Mouse (Mus musculus): ENCODE measurements around the gene Zfp580.
"Not testable (repeated sequence)": the region's sequence is repeated elsewhere in the genome, so short reads cannot be mapped to it uniquely, and the experiment has no call there.

Gene Zfp580

DNA sequence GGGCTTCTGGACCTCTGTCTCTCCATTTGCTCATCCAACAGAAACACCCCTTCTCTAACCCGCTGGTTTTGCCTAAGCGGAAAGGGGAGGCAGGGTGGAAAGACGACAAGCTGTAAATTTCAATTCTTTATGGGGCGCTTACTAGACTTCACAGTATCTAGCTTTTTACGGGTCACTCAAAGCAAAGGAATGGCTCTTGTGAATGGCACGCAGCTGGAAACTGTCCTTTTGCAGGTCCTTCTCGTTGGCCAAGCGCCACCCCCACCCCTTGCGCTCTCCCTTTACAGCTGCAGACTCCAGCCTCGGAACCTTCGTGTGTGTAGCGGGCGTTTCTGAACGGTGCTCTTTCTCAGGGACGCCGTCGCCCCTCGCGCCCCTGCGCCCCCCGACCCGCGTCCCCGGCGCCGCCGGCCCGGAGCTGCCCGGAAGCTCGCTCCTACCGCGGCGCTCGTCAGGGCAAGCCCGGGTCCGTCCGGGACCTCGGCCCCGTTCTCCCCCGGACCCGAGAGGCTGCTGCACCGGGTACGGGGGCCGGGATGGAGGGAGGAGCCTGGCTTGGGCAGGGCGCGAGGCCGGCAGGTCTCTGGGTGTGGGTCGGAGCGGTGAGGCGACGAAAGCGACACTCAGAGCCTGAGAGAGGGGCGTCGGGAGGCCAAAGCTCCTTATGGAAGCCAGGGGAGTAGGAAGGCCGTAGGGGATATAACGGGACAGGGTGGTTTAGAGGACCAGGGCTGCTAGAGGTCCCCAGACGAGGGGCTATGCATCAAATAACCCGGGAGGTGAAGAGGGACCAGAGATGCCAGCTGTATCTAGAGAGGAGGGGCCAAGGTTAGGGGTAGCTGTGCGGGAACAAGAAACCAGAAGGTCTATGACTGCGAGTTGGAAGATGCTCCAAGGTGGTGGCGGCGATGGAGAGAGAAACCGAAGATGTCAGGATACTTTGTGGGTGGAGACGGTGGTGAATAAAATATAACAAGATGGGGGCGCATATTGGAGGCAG lies at the start of gene Zfp580:
TSS of gene Zfp580 (plus strand) at position 346 of the 1,000 bp plus-strand sequence.
- peak; percentile 76 for DNase-seq (ENCODE audit: low read depth)

DNA sequence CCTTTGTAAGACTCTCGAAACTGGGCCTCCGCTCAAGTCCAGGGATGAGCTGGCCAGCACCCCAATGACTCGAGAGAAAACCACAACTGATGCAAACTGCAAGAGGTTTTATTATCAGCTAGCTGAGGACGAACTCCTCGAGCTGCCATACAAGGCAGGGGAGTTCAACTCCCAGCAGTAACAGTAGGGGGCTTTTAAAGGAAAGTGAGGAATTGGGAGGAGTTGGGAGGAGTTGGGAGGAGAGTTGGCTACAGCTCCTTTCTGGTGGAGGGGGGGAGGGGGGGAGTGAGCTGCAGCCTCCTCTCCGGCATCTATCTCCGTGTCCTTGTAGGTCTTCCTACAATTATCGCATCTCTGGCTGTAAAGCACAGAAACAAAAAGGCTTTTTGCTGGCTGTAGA lies 48.5 kb upstream of the Zfp580 start:
- not testable (repeated sequence) for DNase-seq (ENCODE audit: low read depth)

DNA sequence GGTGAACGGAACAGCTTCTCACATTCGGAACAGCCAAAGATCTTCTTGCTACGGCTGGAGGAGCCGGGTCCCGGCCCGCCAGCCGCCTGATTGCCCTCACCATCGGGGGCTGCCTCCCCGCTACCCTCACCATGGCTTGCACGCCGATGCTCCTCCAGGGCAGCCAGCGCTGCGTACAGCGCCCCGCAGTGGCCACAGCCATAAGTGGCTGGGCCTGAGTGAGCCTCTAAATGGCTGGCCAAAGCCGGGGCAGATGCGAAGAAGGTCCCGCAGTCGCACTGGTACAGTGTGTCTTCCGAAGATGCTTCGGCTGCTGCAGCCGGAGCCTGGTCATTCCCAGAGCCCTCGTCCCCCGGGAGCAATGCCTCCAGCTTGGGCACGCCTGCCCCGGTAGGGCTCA lies 43.1 kb upstream of the Zfp580 start:
- no peak for DNase-seq (ENCODE audit: low read depth)

DNA sequence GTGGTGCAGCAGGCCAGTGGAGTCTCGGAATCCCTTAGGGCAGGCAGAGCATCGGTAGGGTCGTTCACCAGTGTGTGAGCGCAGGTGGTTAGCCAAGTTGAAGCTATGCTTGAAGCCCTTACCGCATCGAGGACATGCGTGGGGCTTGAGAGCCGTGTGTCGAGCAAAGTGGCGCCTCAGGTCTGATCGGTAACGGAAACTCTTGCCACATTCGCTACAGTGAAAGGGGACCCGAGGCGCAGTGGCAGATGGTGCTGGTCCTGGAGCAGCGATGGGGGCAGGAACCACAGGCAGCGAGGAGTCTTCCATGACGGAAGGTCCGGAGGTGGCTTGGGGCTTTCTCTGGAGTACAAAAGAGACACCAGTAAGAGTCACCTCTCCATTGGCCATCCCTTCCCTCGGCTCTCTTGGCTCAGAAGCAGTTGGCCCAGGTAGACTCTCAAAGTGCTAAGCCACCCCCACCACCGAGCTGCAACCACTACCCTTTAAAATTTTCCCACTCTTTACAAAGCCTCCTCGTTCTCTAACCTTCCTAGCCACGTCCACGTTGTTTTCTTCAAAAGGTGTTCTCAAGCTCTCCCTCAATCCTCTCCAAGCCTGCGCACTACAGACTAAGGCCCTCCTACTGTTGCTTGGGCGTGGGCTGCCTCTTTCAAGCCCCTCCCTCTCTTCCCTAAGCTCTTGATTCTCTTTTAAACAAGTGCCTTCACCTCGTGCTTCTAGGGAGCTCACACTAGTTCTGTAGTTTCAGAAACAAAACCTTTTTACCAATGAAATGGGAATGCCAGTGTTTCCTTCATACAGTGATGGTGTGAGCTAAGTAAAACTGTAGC lies 38.4 kb upstream of the Zfp580 start:
- DNase-seq (ENCODE audit: low read depth): no peak

DNA sequence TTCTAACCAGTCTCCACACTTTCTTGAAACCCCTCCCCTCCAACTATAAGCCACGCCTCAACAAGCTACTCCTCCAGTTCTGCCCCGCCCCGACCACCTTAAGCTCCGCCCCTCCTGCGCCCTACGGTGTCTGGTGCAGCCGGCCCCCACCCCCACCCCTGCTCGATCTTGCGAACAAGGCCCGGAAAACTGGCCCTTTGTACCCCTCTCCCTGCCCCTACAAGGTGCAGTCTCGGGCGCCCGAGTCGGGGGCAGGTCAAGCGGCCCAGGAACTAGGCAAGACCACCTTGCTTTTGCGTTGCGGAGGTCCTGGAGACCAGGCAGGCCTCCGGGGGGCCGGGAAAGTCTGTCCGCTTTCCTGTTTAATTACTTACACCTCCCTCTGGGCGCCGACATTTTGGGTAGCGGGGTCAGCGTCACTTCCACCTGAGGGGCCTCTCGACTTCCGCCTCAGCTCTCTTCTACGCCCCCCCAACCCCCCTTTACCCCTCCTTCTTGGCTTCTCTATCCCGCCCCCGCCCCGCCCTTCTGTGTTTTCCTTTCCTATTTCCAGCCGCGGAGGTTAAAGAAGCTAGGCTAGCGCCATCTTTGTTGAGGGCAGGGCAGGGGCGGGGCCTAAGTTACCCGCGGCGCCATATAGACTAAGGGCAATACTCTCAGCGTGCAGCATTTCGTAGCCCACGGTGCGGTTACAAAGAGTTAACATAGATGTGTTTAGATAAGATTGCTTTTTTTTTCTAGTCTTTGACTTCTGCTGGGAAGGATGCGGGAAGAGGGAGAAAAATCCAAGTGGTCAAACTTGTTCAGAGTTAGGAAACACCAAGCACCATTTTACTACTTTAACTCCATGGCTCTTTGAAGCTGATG lies 36.9 kb upstream of the Zfp580 start, which contains the start of the genes Zfp524 and Fiz1:
TSS of gene Zfp524 (plus strand) at position 165 of the 867 bp plus-strand sequence.
TSS of gene Fiz1 (minus strand) at position 447 of the 867 bp plus-strand sequence.
- peak; percentile 99 for DNase-seq (ENCODE audit: low read depth)

DNA sequence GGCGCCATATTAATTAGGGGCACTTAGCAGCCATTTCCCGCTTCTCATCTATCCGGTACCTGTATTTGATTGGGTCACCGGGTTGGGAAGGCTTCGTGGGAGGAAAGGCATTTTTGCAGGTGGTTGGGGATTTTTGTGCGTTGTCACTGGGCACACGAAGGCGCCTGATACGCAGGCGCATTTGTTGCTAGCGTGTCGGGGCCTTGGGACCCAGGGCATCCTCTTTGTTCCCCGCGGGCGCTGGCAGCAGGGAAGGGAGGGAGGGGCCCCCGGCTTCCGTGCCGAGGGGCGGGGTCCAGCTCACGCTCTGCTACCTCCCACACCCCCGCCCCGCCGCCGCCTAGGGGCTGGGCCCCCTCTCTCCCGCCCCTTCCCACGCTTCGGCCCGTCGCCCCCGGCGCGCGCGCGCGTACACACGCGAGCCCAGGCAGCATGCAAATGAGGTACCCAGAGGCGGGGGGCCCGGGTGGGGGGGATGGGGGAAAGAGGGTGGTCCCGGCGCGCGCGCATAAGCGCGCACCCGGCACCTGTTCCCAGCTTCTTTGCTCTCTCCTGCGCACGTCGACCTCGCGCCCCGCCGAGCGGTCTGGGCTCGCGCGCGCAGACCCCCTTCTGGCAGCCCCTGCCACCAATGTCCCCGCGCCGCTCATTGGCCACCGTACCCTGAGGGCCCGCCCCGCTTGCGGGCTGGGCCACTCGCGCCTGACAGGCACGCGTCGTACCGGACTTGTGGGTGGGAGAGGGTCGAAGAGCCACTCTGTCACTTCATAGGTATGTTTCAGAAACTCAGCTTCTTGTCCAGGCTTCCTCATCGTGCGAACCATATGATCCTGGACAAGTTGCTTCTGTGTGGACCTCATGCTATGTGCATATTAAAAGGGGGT lies 36.0 kb upstream of the Zfp580 start, which contains the start of gene Gm44973:
TSS of gene Gm44973 (plus strand) at position 379 of the 884 bp plus-strand sequence.
- peak; percentile 99 for DNase-seq (ENCODE audit: low read depth)

DNA sequence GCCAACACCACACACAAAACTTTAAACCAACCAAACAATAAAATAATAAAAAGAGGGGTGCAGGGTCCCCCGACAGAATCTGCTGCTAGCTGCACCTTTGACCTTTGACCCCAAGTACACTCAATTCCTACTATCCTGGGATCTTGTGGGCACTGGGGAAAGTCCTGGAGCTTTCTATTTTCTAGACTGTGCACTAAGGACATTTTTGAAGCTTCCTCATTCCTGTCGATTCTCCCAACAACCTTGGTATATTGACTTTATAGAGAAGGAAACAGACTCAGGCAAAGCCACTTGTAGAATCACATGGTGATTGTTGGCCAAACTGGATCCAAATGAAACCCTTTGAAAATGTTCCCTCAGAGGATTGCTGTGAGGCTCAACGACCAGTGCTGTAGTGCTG lies 35.3 kb upstream of the Zfp580 start:
- no peak for DNase-seq (ENCODE audit: low read depth)

DNA sequence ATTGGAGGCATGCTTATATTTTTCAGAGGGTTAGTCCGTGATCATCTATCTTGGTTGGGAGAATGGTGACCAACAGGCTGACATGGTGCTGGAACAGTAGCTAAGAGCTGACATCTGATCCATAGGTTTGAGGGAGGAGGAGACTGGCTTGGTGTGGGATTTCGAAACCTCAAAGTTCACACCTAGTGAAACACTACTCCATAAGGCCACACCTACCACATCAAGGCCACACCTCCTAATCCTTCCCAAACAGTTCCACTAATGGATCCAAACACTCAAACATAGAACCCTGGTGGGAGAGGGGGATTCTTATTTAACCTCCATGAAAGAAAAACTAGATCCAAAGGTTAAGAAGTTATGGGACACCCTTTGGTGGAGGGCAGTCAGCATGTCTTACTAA lies 34.4 kb upstream of the Zfp580 start:
- peak; percentile 32 for DNase-seq (ENCODE audit: low read depth)

DNA sequence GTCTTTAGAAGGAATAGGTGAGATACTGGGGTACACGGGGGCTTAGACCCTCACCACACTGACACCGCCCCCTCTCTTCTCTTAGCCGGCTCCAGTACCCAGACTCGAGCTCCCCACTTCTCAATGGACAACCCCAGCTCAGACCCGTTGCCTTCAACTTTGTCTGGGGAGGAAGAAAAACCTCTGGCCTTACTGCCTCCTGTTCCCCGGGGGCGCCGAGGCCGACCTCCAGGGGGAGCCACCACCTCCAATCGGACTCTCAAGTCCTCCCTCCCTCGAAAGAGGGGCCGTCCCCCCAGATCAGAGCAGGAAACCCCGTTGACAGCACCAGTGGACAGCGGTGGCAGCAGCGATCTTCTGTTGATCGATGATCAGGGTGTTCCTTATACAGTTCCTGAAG lies 34.0 kb upstream of the Zfp580 start:
- DNase-seq (ENCODE audit: low read depth): no peak

DNA sequence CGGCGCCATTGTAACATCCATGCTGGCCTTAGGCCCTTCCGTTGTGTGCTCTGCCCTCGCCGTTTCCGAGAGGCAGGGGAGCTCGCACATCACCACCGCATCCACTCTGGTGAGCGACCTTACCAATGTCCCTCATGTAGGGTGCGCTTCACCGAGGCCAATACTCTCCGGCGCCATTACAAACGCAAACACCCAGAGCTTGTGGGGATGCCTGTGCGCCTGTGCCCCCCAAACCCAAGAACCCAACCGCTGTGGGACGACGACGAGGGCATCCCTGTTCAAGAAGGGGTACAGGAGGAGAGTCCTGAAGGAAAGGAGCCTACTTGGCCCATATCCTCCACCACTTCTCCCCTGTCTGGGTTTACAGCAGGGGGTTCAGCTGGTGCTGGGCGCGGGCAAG lies 33.4 kb upstream of the Zfp580 start:
- DNase-seq (ENCODE audit: low read depth): no peak

DNA sequence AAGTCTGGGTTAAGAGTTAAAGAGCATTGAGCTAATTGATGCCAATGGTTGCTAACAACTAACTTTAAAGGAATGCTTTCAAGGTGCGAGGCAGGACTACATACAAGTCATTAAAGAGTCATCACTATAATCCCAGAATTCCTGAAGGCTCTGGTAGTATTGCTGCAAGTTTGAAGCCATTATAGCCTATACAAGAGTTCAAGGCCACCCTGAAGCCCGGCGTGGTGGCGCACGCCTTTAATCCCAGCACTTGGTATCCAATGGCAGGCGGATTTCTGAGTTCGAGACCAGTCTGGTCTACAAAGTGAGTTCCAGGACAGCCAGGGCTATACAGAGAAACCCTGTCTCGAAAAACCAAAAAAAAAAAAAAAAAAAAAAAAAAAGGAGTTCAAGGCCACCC lies 31.8 kb upstream of the Zfp580 start:
- peak; percentile 29 for DNase-seq (ENCODE audit: low read depth)

DNA sequence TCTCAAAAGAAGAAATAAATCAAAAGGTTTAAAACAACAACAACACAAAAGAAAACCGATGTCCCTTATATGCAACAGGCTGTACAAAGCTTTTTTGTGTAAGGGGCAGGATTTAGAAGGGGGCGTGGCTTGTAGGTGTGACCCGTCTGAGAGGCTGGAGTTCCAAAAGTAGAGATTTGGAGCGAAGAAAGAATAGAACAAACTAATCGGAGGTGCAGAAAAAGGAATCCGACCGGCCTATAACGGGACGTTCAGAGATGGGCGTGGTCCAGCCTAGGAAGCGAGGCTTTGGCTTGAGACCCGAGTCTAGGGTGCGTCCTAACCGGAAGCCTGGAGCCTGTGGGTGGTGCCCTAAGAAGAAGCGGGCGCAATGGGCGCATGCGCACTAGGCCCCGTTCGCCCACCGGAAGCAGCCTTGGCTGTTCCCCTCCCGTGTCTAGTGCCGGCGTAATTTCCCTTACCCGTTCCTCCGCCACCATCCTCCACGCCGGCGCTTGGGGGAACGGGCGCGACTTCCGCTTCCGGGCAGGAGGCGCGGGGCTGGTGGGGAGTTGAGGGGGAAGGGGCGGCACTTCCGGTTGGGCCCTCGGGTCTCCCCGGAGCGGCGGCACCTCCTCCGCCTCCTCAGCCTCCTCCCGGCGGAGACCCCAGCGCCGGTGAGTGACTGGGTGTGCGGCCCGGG lies 31.2 kb upstream of the Zfp580 start, which contains the start of the genes Zfp865 and Ccdc106:
TSS of gene Zfp865 (plus strand) at position 377 of the 682 bp plus-strand sequence.
TSS of gene Ccdc106 (plus strand) at position 554 of the 682 bp plus-strand sequence.
- peak; percentile 99 for DNase-seq (ENCODE audit: low read depth)

DNA sequence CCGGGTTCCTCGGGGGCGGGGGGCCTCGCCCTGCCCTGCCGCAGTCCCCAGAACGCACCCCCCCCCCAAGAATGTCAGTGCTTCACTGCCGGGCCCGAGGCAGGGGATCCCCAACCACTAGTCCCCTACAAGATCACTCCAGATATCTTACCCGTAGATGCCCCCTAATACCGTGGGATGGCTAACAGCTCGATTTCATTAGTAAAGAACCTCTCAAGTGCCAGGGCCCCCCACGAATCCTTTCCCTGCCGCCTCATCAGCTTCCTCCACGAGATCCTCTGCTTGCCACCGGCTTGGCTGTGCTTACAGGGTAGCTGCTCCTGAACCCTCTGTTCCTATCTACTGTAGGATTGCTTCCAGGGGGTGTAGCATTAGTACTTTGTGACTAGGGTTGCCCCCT lies 30.7 kb upstream of the Zfp580 start:
- peak; percentile 53 for DNase-seq (ENCODE audit: low read depth)

DNA sequence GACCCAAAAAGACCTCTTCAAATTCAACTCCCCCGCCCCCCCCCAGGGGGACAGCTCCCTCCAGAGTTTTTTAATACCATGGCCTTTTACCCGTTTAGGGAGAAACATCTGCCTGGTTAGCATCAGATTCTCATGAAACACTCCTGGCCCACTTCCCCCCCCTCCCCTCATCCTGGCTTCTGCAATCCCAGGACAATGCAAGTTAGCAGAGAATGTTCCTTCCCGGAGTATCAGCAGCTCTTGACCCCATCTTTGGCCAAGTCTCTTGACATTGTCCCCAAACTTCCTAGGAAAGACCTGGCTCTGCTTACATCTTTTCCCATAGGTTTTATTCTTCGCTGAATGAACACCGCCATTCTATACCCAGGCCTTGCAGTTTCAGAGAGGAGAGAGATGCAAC lies 30.1 kb upstream of the Zfp580 start:
- no peak for DNase-seq (ENCODE audit: low read depth)

DNA sequence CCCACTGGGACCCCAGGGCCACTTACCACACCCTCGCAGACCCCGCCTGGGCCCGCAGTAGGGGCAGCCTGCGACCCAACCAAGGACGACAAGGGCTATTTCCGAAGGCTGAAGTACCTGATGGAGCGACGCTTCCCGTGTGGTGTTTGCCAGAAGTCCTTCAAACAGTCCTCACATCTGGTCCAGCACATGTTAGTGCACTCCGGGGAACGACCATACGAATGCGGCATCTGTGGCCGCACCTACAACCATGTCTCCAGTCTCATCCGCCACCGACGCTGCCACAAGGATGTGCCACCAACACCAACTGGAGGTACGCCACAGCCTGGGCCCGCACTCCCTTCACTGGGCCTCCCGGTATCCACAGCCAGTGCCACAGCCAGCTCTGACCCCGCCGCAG lies 21.8 kb upstream of the Zfp580 start:
- DNase-seq (ENCODE audit: low read depth): no peak

DNA sequence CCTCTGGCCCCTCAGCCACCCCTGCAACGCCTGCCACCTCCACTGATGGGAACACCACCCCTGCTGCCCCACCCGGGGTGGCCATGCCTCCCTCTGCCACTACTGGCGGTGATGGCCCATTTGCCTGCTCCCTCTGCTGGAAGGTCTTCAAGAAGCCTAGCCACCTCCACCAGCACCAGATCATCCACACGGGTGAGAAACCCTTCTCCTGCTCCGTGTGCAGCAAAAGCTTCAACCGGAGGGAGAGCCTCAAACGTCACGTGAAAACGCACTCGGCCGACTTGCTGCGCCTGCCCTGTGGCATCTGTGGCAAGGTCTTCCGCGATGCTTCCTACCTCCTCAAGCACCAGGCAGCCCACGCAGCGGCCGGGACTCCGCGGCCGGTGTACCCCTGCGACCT lies 21.4 kb upstream of the Zfp580 start:
- DNase-seq (ENCODE audit: low read depth): no peak

DNA sequence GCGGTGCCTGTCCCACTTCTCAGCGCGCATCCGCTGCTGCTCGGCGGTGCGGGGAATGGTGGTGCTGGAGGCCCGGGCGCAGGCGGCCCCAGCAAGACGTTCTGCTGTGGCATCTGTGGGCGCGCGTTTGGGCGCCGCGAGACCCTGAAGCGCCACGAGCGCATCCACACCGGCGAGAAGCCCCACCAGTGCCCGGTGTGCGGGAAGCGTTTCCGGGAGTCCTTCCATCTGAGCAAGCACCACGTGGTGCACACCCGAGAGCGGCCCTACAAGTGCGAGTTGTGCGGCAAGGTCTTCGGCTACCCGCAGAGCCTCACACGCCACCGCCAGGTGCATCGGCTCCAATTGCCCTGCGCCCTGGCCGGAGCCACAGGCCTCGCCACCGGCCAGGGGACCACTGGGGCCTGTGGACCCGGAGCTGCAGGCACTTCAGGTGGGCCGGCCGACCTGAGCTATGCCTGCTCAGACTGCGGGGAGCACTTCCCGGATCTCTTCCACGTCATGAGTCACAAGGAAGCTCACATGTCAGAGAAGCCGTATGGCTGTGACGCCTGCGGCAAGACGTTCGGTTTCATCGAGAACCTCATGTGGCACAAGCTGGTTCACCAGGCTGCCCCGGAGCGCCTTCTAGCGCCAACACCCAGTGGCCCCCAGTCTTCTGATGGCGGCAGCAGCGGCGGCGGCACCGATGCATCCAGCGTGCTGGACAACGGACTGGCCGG lies 20.6 kb upstream of the Zfp580 start:
- no peak for DNase-seq (ENCODE audit: low read depth)

DNA sequence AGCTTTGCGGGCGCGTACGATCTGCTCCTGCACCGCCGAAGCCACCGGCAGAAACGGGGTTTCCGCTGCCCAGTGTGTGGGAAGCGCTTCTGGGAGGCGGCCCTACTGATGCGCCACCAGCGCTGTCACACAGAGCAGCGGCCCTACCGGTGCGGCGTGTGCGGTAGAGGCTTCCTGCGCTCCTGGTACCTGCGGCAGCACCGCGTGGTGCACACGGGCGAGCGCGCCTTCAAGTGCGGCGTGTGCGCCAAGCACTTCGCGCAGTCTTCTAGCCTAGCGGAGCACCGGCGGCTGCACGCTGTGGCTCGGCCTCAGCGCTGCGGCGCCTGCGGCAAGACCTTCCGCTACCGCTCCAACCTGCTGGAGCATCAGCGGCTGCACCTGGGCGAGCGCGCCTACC lies 19.8 kb upstream of the Zfp580 start:
- no peak for DNase-seq (ENCODE audit: low read depth)

DNA sequence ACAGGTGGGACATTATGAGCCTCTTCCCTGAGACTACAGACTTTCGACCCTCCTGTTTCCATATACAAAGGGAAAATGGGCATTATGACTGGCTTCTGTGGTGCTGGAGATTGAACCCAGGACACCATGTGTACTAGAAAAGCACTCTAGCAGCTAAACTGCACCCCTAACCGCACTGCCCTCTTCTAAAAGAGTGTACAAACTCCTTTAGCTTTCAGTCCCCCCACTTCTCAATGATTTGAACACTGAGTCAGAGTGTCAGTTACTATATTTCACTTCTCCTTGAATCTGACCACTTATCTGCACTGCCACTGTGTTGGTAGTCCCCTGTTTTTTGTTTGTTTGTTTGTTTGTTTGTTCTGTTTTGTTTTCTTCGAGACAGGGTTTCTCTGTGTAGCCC lies 17.5 kb upstream of the Zfp580 start, which contains the start of gene 4632433K11Rik:
TSS of gene 4632433K11Rik (plus strand) at position 301 of the 400 bp plus-strand sequence.
- DNase-seq (ENCODE audit: low read depth): no peak
